Mouse (Mus musculus) hindbrain, embryonic 11.5 days (tissue): ENCODE results near the gene Hoxa11. TPM values are rescaled to one million over a fixed set of nuclear protein-coding genes. Genes with fewer than 3 reads are reported as not detected.
A peak's percentile ranks its signal among the peaks of the same experiment; 100 is the strongest.

Source experiments
- ATAC-seq: fragments of 200-750 bp; cut with Nextera tagmentation; 2 replicates; pipeline ENCODE4 v1.8.0; 2017; ENCODE audit warnings: mild to moderate bottlenecking, moderate TSS enrichment, moderate library complexity; ENCODE audit not compliant: low FRiP score
- DNase-seq: peaks from one replicate; pipeline ENCODE4 v3.0.0-alpha.2; 2015; ENCODE audit warnings: low spot score
- H3K27ac ChIP-seq: fragments of 300-500 bp; sonication (generic); 2 replicates; pipeline ENCODE4 v1.5.1; 2014; ENCODE audit warnings: mild to moderate bottlenecking, low read depth, low read length
- H3K27me3 ChIP-seq: fragments of 300-500 bp; sonication (generic); 2 replicates; pipeline ENCODE4 v1.6.1; 2014; ENCODE audit warnings: mild to moderate bottlenecking, low read length, moderate library complexity, mixed read lengths; ENCODE audit not compliant: control insufficient read depth, insufficient read depth
- H3K36me3 ChIP-seq: fragments of 300-500 bp; sonication (generic); 2 replicates; pipeline ENCODE4 v1.6.1; 2014; ENCODE audit warnings: mild to moderate bottlenecking, low read length, moderate library complexity, mixed read lengths; ENCODE audit not compliant: control insufficient read depth, insufficient read depth
- H3K4me1 ChIP-seq: fragments of 300-500 bp; sonication (generic); replicated peaks from 2 replicates; pipeline ENCODE4 v1.6.1; 2014; ENCODE audit warnings: low read length, mixed read lengths; ENCODE audit not compliant: control insufficient read depth, insufficient read depth
- H3K4me2 ChIP-seq: fragments of 300-500 bp; sonication (generic); replicated peaks from 2 replicates; pipeline ENCODE4 v1.6.1; 2014; ENCODE audit warnings: mild to moderate bottlenecking, low read depth, low read length
- H3K4me3 ChIP-seq: fragments of 300-500 bp; sonication (generic); 2 replicates; pipeline ENCODE4 v1.5.1; 2014; ENCODE audit warnings: low read depth, low read length
- H3K9ac ChIP-seq: fragments of 300-500 bp; sonication (generic); 2 replicates; pipeline ENCODE4 v1.6.1; 2014; ENCODE audit warnings: low read depth, low read length
- H3K9me3 ChIP-seq: fragments of 300-500 bp; sonication (generic); 2 replicates; pipeline ENCODE4 v1.6.1; 2016; ENCODE audit warnings: low read length; ENCODE audit not compliant: control insufficient read depth
- WGBS: fragments of 180-500 bp; shearing (Covaris S2); extraction: QIAGEN DNeasy Blood & Tissue Kit; methylation state at CpG from one replicate; pipeline ENCODE4 v1.1.7; 2014; 5-methylcytosine and 5-hydroxymethylcytosine counted together
- polyA plus RNA-seq: library from polyadenylated mRNA; unstranded; fragments of >200 nt; fragmentation: Nextera tagmentation; extraction: Ambion mirVana; gene quantifications from 2 replicates; pipeline ENCODE4 v1.2.1, GENCODE M21; 2014

Gene Hoxa11
- polyA plus RNA-seq, 1 experiment from 2014 or later: not detected

DNA sequence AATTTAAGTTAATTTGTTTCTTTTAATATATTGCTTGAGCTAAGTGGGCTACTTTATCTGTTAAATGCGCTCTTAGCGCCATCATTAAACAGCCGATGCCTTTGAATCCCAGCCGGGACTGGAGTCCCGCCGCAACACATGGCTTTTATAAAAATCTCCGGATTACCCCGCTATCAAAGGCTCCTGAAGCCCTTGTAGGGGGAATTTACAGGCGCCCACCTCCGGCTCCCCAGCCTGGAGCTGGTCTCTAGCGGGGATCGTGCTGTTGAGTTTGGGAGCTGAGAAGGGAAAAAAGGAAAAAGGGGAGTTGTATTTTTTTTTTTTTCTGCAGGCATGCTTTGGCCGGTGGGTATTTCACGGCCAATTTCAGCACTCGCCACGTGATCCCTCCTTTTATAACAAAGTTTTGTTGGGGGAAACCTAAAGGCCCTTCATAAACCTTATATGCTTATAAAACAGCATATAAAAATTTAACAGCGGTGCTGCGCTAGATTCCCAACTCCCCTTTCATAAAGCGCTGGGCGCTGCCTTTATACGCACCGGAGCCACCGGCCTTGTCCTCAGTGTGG, 1.1 kb downstream of the Hoxa11 start:
- H3K9ac ChIP-seq: no peak overlapping the region
- WGBS: 1% methylated on average over 23 of the region's 23 CpGs
- no peak overlapping the region for H3K4me3 ChIP-seq
- H3K36me3 ChIP-seq: no peaks in the 10 kb centered on the region
- no peak overlapping the region for H3K4me2 ChIP-seq
- peaks cover 96% of the 10 kb centered on the region for H3K27me3 ChIP-seq
- H3K27ac ChIP-seq: no peak overlapping the region
- peaks cover 2% of the 10 kb centered on the region; the same call in 1 of the 2 replicates for H3K4me1 ChIP-seq
- DNase-seq: peak; percentile 59
- ATAC-seq: no peak
- no peaks in the 10 kb centered on the region for H3K9me3 ChIP-seq

DNA sequence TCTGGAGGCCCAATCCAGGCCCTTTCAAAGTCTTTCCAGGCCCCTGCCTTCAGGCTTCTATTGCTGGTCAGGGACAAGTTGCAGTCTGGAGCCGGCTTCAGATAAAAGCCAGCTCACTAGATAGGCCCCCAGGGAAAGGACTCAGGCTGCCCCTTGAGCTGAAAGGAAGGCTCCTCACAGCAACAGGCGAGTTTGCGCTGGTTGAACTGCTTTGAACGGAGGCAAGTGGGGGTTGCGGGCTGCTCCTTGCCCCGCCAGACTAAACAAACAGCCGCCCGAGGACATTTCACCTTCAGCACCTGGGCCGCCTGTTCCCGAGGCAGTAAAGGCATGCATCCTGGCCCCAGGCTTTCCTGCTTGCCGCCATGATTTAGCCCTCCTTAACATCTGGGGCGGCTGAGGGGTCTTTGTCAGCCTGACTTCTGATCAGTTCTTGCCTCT, 1.9 kb downstream of the Hoxa11 start:
- DNase-seq (peak; percentile 58), ATAC-seq (no peak)
- peaks cover 94% of the 10 kb centered on the region for H3K27me3 ChIP-seq
- no peak overlapping the region for H3K9ac ChIP-seq
- no peaks in the 10 kb centered on the region for H3K9me3 ChIP-seq
- H3K4me2 ChIP-seq: no peak overlapping the region
- no peak overlapping the region for H3K4me3 ChIP-seq
- 2% methylated on average over 12 of the region's 12 CpGs for WGBS
- no peaks in the 10 kb centered on the region for H3K36me3 ChIP-seq
- H3K27ac ChIP-seq: no peak overlapping the region
- H3K4me1 ChIP-seq: peaks cover 2% of the 10 kb centered on the region; the same call in 1 of the 2 replicates

DNA sequence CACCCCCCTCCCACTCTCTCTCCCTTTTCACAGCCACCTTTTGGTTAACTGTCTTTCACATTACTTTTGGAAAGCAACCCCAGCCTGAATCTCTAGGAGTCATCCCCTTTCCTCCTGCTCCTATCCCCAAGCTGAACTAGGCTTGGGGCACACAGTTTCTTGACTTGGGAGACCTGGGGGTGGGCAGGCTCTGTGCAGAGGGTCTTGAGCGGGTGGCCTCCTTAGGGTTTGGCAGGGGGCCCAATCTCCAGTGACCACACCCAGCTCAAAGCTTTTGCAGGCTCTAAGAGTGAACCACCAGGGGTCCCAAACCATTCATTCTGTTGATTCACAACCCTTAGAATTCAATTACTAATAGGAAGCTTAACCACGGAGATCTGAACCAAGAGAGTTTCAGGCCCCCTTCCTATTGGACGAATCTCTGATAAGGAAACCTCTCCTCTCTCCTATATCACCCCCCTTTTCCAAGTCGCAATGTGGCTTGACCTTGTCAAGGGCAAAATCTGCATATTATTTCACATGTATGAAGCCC, 2.7 kb downstream of the Hoxa11 start:
- Histone ChIP-seq H3K4me1 (peaks cover 2% of the 10 kb centered on the region; the same call in 1 of the 2 replicates), H3K4me2 (no peak overlapping the region), H3K27me3 (peaks cover 90% of the 10 kb centered on the region), H3K27ac (no peak overlapping the region), H3K9me3 (no peaks in the 10 kb centered on the region), H3K36me3 (no peaks in the 10 kb centered on the region), H3K9ac (no peak overlapping the region), H3K4me3 (no peak overlapping the region)
- ATAC-seq (no peak), DNase-seq (no peak)
- 5% methylated on average over 4 of the region's 4 CpGs for WGBS

DNA sequence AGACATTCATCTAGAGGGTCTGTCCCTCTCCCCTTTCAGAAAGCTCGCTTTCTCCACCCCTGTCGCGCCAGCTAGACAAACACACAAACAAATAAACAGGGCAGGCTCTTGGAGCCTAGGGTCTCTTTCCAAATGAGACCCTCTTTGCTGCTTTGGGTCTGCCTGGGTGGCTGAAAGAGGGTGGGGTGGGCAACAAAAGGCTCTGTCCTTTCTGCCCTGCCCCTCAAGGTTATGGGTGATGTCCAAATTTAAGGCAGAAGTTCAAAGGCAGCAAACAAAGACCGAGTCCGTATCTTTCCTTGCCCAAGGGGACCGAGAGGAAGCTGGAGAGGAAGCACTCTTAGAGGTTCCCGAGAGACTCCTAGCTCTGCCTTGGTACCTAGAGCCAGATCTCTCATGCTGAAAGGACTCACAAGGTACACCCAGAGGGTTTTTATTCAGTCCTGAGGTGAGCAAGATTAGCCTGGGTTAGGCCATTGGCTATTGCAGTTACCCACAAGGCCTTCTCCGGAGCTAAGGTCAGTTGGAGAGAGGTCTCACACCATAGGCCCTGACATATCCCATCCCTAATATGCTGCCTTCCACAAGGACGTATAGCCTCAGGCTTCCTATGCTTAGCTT, 4.5 kb downstream of the Hoxa11 start:
- no peak overlapping the region for H3K4me3 ChIP-seq
- peak; percentile 61 for DNase-seq
- no peak overlapping the region for H3K9ac ChIP-seq
- no peak overlapping the region for H3K4me2 ChIP-seq
- H3K27ac ChIP-seq: no peak overlapping the region
- H3K9me3 ChIP-seq: no peaks in the 10 kb centered on the region
- WGBS: under 1% methylated on average over 9 of the region's 9 CpGs
- no peaks in the 10 kb centered on the region; the same call in 1 of the 2 replicates for H3K4me1 ChIP-seq
- no peaks in the 10 kb centered on the region for H3K36me3 ChIP-seq
- ATAC-seq: no peak
- peaks cover 92% of the 10 kb centered on the region for H3K27me3 ChIP-seq

DNA sequence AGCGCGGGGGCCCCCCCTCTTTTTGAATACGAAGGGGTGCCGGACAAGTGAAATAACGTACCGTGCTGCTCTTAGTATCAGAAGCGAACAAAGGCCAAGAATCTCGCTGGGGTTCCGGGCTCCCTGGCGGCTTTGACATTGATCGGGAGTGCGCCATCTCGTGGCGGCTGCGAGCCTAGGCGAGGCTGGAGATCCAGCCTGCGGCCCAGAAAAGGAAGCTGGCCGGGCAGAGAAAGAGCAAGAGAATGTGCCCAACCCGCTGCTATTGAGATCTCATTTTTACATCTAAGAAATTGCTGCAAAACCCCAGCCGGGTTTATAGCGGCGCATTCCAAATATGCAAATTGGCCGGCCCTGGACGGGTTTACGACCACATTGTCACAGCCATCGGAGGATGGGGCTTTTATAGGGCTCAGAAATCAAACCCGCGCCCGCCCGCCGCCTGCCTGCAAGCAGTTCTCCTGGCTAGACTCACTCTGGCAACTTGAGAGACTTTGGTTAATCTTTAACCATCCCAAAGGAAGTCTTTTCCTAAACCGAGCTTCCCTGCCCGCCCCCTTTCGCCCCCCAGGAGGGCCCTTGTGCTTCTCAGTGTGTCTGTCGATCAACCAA, 5.1 kb downstream of the Hoxa11 start, which contains the start of gene Hoxa10:
Gene Hoxa10 (minus strand): TSS at position 466 of the 612 bp plus-strand sequence.
- Histone ChIP-seq H3K9me3 (no peaks in the 10 kb centered on the region), H3K27me3 (peaks cover 92% of the 10 kb centered on the region), H3K36me3 (no peaks in the 10 kb centered on the region), H3K4me3 (no peak within 1 kb of the TSS), H3K4me2 (no peak within 1 kb of the TSS), H3K4me1 (no peaks in the 10 kb centered on the region), H3K9ac (no peak within 1 kb of the TSS), H3K27ac (no peak within 1 kb of the TSS)
- peak; percentile 61 for DNase-seq
- ATAC-seq: no peak
- 1% methylated on average over 35 of the region's 35 CpGs for WGBS

DNA sequence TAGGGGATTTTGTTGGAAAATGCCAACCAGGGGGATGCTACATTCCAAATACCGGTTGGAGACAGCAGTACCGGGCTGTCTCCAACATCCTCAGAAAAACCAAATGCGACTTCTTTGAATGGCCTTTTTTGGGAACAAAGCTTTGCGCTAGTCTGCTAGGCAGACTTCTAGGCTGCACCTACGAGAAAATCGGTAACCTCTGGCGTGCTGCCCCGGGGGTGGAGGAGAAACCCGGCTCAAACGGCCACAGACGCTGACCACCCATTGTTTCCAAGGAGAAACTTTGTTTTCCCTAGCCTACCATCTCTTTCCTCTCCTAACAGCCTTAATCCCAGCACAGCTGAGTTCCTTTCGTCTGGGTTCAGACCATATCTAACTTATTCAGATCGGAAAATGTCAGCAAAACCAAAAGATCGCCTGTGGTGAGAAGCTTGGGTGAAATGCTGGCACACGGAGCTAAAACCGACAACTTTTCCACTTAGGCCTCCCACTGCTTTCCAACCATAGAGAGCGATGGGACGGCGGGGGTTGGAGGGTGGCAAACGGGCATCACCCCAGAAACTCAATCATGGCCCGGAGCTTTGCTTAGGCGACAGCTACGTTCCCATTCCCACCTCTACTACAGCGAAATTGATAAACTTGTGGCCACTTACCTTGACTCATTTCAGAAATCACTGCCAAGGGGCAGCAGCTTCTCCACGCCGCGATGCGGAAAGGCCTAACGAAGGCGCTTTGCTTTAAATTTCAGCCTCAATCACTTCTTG, 5.8 kb downstream of the Hoxa11 start:
- no peaks in the 10 kb centered on the region for H3K4me1 ChIP-seq
- ATAC-seq (no peak), DNase-seq (peak; percentile 62)
- H3K9ac ChIP-seq: no peak overlapping the region
- H3K4me2 ChIP-seq: no peak overlapping the region
- H3K9me3 ChIP-seq: no peaks in the 10 kb centered on the region
- H3K27ac ChIP-seq: no peak overlapping the region
- no peak overlapping the region for H3K4me3 ChIP-seq
- WGBS: 1% methylated on average over 30 of the region's 30 CpGs
- H3K27me3 ChIP-seq: peaks cover 92% of the 10 kb centered on the region
- H3K36me3 ChIP-seq: no peaks in the 10 kb centered on the region

DNA sequence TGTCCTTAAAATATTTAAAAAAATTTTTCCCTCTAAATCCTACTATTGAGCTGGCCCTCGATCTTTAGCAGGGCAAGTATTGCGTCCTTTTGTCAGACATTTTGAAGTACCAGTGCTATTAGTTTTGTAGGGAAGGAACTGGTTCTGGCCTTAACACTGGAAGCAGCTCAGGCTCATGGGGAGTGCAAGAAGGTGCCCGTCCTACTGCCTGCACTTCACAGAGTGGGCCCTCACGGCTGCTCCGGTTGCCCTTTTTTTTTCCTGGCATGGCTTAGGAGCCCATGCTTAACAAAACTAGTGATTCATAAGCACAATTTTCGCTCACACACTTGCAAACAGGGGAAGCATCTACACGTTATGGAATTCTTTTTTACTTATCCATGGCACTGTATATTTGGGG, 6.6 kb downstream of the Hoxa11 start:
- H3K4me1 ChIP-seq: 0 out of 2 replicates have a peak, but pooled peaks cover 3% of the 10 kb centered on the region
- ATAC-seq: no peak
- H3K36me3 ChIP-seq: no peaks in the 10 kb centered on the region
- no peaks in the 10 kb centered on the region for H3K9me3 ChIP-seq
- under 1% methylated on average over 7 of the region's 7 CpGs for WGBS
- H3K27me3 ChIP-seq: peaks cover 94% of the 10 kb centered on the region
- no peak overlapping the region for H3K9ac ChIP-seq
- H3K4me2 ChIP-seq: no peak overlapping the region
- H3K4me3 ChIP-seq: no peak overlapping the region
- no peak overlapping the region for H3K27ac ChIP-seq
- DNase-seq: peak; percentile 63

DNA sequence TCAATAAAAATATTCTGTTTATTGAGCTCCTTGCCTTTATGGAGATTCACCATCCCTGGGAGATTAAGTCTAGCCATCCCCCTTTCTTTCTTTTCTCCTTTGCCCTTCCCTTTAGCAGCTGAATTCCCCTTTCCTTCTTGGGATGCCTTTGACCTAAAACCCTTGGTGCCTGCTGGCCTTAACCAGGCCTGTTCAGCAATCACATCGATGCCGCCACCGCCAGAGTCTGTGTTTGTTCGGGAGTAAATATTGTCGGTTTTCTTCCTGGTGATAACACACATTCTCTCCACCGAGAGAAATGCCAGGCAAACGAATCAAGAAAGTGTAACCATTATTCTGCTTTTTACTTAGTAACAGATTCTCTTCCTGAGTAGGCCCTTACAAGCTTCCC, 7.5 kb downstream of the Hoxa11 start:
- DNase-seq: peak; percentile 64
- no peak for ATAC-seq

More for the DNA sequence above, 7.5 kb downstream of the Hoxa11 start:
- Histone ChIP-seq H3K4me2 (no peak overlapping the region), H3K9me3 (no peaks in the 10 kb centered on the region), H3K27me3 (peaks cover 94% of the 10 kb centered on the region), H3K36me3 (no peaks in the 10 kb centered on the region), H3K4me3 (no peak overlapping the region), H3K4me1 (0 out of 2 replicates have a peak, but pooled peaks cover 3% of the 10 kb centered on the region), H3K9ac (no peak overlapping the region), H3K27ac (no peak overlapping the region)
- WGBS: 3% methylated on average over 7 of the region's 7 CpGs
